Mouse (Mus musculus) liver, embryonic 14.5 days (tissue): Measurements from ENCODE around the gene Hoxd9. TPM values are rescaled to one million over a fixed set of nuclear protein-coding genes. Genes with fewer than 3 reads are reported as not detected.
A peak's percentile ranks its signal among the peaks of the same experiment; 100 is the strongest.

Source experiments
- ATAC-seq: fragments of 200-750 bp; cut with Nextera tagmentation; 2 replicates; pipeline ENCODE4 v1.8.0; 2017; ENCODE audit warnings: moderate number of reproducible peaks, mild to moderate bottlenecking, moderate library complexity; ENCODE audit not compliant: insufficient read depth
- DNase-seq, 3 experiments: peaks; one replicate each; pipeline ENCODE4 v3.0.0-alpha.2; 2012 to 2013; ENCODE audit warnings: low read depth in 3 of 3, low spot score in 3 of 3
- H3K27ac ChIP-seq: fragments of 300-500 bp; sonication (generic); 2 replicates; pipeline ENCODE4 v1.5.1; 2014; ENCODE audit warnings: moderate library complexity, mild to moderate bottlenecking, control low read depth, inconsistent platforms
- H3K27me3 ChIP-seq: fragments of 300-500 bp; sonication (generic); 2 replicates; pipeline ENCODE4 v1.6.1; 2014; ENCODE audit warnings: mild to moderate bottlenecking, low read length, moderate library complexity; ENCODE audit not compliant: control insufficient read depth, insufficient read depth
- H3K36me3 ChIP-seq: fragments of 300-500 bp; sonication (generic); replicated peaks from 2 replicates; pipeline ENCODE4 v1.6.1; 2014; ENCODE audit warnings: low read depth; ENCODE audit not compliant: control insufficient read depth, insufficient read depth
- H3K4me1 ChIP-seq, 2 experiments: fragments of 200-500 bp in 1 of 2; fragments of 300-500 bp in 1 of 2; sonication (generic) in 1 of 2; replicated peaks; 2 replicates each; pipeline ENCODE4 v1.6.1; 2012 to 2014; ENCODE audit warnings: antibody characterized with exemption in 1 of 2, inconsistent platforms in 1 of 2, low read length in 1 of 2; ENCODE audit not compliant: control insufficient read depth in 2 of 2, insufficient read depth in 2 of 2
- H3K4me2 ChIP-seq: fragments of 300-500 bp; sonication (generic); 2 replicates; pipeline ENCODE4 v1.6.1; 2014; ENCODE audit warnings: low read depth, mild to moderate bottlenecking, control low read depth, moderate library complexity
- H3K4me3 ChIP-seq, 2 experiments: fragments of 200-500 bp in 1 of 2; fragments of 300-500 bp in 1 of 2; sonication (generic) in 1 of 2; 2 replicates each; pipeline ENCODE4 v1.5.1; 2012 to 2014; ENCODE audit warnings: low read depth in 2 of 2, low read length in 2 of 2, mild to moderate bottlenecking in 2 of 2, control low read depth in 1 of 2, inconsistent platforms in 1 of 2, moderate library complexity in 1 of 2; ENCODE audit not compliant: insufficient read depth in 1 of 2
- H3K9ac ChIP-seq: fragments of 300-500 bp; sonication (generic); replicated peaks from 2 replicates; pipeline ENCODE4 v1.6.1; 2014; ENCODE audit warnings: mild to moderate bottlenecking, control low read depth, moderate library complexity
- H3K9me3 ChIP-seq: fragments of 300-500 bp; sonication (generic); 2 replicates; pipeline ENCODE4 v1.6.1; 2016; ENCODE audit warnings: low read length, mixed read lengths; ENCODE audit not compliant: control insufficient read depth
- CTCF ChIP-seq: IDR thresholded peaks from 2 replicates; pipeline ENCODE4 v1.5.1; 2016; ENCODE audit warnings: antibody characterized with exemption, low read depth, control low read depth
- EP300 ChIP-seq: IDR thresholded peaks from 2 replicates; pipeline ENCODE4 v1.6.1; 2016; ENCODE audit warnings: antibody characterized with exemption, low read depth
- WGBS: fragments of 180-500 bp; shearing (Covaris S2); extraction: QIAGEN DNeasy Blood & Tissue Kit; methylation state at CpG from one replicate; pipeline ENCODE4 v1.1.7; 2014; ENCODE audit not compliant: insufficient replicate concordance; 5-methylcytosine and 5-hydroxymethylcytosine counted together
- polyA plus RNA-seq, 2 experiments: library from polyadenylated mRNA; depleted of rRNA in 1 of 2; stranded (reverse) in 1 of 2; unstranded in 1 of 2; fragments of >200 nt; fragmentation: Nextera tagmentation in 1 of 2; extraction: Ambion mirVana in 1 of 2; gene quantifications; 2 replicates each; pipeline versions ENCODE4 v1.2.1 to v1.2.3; 2012 to 2014

Gene Hoxd9
- polyA plus RNA-seq, 2 experiments, result 0.03 TPM; not detected in 1

- H3K27ac ChIP-seq, result no peak within 1 kb of the TSS
- no peaks in the 10 kb centered on the region for H3K36me3 ChIP-seq
- H3K4me2 ChIP-seq, result peak within 1 kb of the TSS; percentile 47
- H3K4me1 ChIP-seq, result no peaks in the 10 kb centered on the region
- peaks cover 96% of the 10 kb centered on the region for H3K27me3 ChIP-seq
- peak within 1 kb of the TSS in 1 of 2 experiments; percentile 11; a peak in 2 of 4 replicates for H3K4me3 ChIP-seq
- H3K9ac ChIP-seq, result no peak within 1 kb of the TSS
- no peak for ATAC-seq
- WGBS, result under 1% methylated on average over 44 of the region's 52 CpGs
- H3K9me3 ChIP-seq, result no peaks in the 10 kb centered on the region
- no peak for DNase-seq
- no peak for TF ChIP-seq CTCF
- no peak for TF ChIP-seq EP300
Observed at GRCm38 (mm10) chr2:74704393-74704998, 7.0 kb downstream of the Hoxd9 start, which contains the start of gene Hoxd8. Hoxd8 (plus strand) TSS chr2:74704615.

DNA sequence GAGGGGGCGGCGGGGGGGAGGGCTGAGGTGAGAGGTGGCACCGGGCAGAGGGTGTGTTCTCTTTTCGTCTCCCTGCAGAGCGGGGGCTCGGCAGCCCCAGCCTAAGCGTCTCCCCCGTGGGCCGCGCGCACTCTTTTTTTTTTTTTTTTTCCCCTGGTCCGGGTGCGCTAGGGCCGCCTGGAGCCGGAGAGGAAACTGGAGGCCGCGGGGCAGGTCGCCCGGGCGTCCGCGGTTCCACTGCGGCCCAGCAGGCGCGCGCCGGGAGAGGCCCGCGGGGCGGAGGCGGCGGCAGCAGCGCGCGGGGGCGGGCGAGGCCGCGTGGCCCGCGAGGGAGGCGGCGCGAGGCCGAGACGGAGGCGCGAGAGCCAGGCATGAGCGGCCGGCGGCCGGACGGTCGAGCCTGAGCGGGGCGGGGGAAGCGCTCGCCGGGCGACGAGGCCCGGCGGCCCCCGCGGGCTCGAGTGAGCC lies 7.5 kb downstream of the Hoxd9 start:
- under 1% methylated on average over 45 of the region's 66 CpGs for WGBS
- no peak for TF ChIP-seq CTCF
- TF ChIP-seq EP300, result no peak
- Histone ChIP-seq H3K27me3 (peaks cover 96% of the 10 kb centered on the region), H3K36me3 (no peaks in the 10 kb centered on the region), H3K27ac (no peak overlapping the region), H3K4me2 (peak overlapping the region; percentile 47), H3K4me1 (no peaks in the 10 kb centered on the region), H3K4me3 (peak overlapping the region in 1 of 2 experiments; percentile 11; a peak in 2 of 4 replicates), H3K9ac (no peak overlapping the region), H3K9me3 (no peaks in the 10 kb centered on the region)
- DNase-seq (no peak), ATAC-seq (no peak)

DNA sequence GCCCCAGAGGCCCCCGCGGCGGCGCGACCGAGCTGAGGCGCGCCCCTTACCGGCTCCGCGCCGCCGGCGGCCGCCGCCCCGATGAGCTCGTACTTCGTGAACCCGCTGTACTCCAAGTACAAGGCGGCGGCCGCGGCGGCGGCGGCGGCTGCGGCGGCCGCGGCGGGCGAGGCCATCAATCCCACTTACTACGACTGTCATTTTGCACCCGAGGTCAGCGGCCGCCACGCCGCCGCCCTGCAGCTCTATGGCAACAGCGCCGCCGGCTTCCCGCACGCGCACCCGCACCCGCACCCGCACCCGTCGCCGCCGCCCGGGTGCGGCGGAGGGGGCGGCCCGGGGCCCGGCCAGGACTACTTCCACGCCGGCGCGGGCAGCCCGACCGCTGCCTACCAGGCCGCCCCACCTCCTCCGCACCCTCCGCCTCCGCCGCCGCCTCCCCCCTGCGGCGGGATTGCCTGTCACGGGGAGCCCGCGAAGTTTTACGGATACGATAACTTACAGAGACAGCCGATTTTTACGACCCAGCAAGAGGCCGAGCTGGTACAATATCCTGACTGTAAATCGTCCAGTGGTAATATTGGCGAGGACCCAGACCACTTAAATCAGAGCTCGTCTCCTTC lies 8.1 kb downstream of the Hoxd9 start:
- under 1% methylated on average over 61 of the region's 85 CpGs for WGBS
- no peak for ATAC-seq

DNA sequence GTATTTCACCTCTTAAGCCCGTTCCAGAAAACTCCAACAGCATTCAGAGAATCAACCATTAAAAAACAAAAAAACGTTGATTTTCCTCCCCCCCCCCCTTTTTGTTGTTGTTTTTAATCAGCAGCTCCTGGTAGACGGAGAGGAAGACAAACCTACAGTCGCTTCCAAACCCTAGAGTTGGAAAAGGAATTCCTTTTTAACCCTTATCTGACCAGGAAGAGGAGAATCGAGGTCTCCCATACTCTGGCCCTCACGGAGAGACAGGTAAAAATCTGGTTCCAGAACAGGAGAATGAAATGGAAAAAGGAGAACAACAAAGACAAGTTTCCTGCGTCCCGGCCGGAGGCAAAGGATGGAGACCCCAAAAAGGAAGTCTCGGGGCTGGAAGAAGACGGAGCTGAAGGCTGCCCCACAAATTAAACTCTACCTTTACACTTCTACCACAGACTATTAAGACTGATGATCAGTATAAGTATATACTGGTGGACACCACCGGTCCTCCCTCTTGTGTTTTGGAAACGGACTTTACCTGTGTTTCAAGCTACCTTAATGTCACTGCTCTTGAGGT lies 8.9 kb downstream of the Hoxd9 start:
- 4% methylated on average over 13 of the region's 13 CpGs for WGBS
- peaks cover 95% of the 10 kb centered on the region for H3K27me3 ChIP-seq
- ATAC-seq (no peak), DNase-seq (no peak)
- TF ChIP-seq CTCF (no peak), EP300 (no peak)
- no peaks in the 10 kb centered on the region for H3K36me3 ChIP-seq
- no peak overlapping the region for H3K4me3 ChIP-seq
- H3K27ac ChIP-seq, result no peak overlapping the region
- H3K9me3 ChIP-seq, result no peaks in the 10 kb centered on the region
- no peak overlapping the region for H3K9ac ChIP-seq
- H3K4me1 ChIP-seq, result no peaks in the 10 kb centered on the region
- H3K4me2 ChIP-seq, result no peak overlapping the region

More for the DNA sequence above, 8.1 kb downstream of the Hoxd9 start:
- Histone ChIP-seq H3K36me3 (no peaks in the 10 kb centered on the region), H3K9ac (no peak overlapping the region), H3K9me3 (no peaks in the 10 kb centered on the region), H3K27ac (no peak overlapping the region), H3K4me3 (peak overlapping the region in 1 of 2 experiments; percentile 11; a peak in 2 of 4 replicates), H3K27me3 (peaks cover 96% of the 10 kb centered on the region), H3K4me2 (peak overlapping the region; percentile 47), H3K4me1 (no peaks in the 10 kb centered on the region)
- no peak for DNase-seq
- TF ChIP-seq EP300 (no peak), CTCF (no peak)

- DNase-seq, result no peak
- H3K27ac ChIP-seq, result no peak overlapping the region
- H3K4me3 ChIP-seq, result no peak overlapping the region
- peaks cover 96% of the 10 kb centered on the region for H3K27me3 ChIP-seq
- no peaks in the 10 kb centered on the region for H3K4me1 ChIP-seq
- H3K9me3 ChIP-seq, result no peaks in the 10 kb centered on the region
- H3K4me2 ChIP-seq, result no peak overlapping the region
- no peak for ATAC-seq
- H3K36me3 ChIP-seq, result no peaks in the 10 kb centered on the region
- H3K9ac ChIP-seq, result no peak overlapping the region
- no peak for TF ChIP-seq EP300
- TF ChIP-seq CTCF, result no peak
- WGBS, result 22% methylated on average over 7 of the region's 7 CpGs
Observed at GRCm38 (mm10) chr2:74707599-74707998, 10.1 kb downstream of the Hoxd9 start.
